Mouse (Mus musculus) activated CD4-positive, CD25-positive, alpha-beta regulatory T cell, adult 4 months (primary cell): ENCODE results near the gene Cers6. TPM values are rescaled to one million over a fixed set of nuclear protein-coding genes. Genes with fewer than 3 reads are reported as not detected.

Experiments used
- ATAC-seq: one replicate; pipeline ENCODE4 v1.8.0; 2017
- polyA plus RNA-seq, 2 experiments: library from polyadenylated mRNA; unstranded; fragments of 100-300 nt; shearing (Covaris generic); gene quantifications; one replicate each; pipeline ENCODE4 v1.2.1; 2017

Gene Cers6
- polyA plus RNA-seq, 2 experiments from 2014 or later: 1.7 to 4.2 TPM

DNA sequence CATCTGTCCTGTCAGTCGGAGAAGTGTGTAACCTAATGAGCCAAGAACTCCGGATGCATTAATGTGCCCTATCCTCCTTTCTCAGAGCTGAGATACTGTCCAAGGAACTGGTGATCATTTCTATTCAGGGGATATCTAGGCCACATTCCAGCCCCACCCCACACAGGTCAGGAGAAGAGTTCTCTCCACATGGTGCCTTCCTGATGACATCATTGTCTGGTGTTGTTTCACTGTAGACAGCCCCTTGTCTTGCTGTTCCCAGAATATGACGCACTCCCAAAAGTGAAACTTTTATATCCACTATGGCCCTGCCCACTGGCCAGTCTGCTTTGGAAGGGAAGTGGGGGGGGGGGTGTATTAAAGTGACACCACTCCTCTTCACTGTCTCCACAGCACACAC is 215.9 kb downstream of the Cers6 start:
- no peak for ATAC-seq

DNA sequence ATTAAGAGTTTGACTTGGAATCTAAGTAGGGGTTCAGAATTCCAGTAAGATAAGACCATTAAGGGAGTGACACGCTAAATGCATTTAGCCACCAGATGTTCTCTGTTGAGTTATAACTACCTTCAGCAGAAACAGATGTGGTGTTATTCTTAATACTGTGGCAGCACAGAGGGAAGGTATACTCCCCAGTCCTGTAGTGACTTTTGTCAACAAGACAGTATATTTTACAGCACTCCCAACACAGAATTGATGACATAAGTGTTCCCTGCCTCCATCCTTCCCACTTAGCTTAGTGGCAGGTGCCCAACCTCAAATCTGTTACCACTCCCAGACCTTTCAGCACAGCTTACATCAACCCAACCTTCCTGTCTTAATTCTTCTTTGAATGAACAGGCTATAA is 219.5 kb downstream of the Cers6 start:
- no peak for ATAC-seq

DNA sequence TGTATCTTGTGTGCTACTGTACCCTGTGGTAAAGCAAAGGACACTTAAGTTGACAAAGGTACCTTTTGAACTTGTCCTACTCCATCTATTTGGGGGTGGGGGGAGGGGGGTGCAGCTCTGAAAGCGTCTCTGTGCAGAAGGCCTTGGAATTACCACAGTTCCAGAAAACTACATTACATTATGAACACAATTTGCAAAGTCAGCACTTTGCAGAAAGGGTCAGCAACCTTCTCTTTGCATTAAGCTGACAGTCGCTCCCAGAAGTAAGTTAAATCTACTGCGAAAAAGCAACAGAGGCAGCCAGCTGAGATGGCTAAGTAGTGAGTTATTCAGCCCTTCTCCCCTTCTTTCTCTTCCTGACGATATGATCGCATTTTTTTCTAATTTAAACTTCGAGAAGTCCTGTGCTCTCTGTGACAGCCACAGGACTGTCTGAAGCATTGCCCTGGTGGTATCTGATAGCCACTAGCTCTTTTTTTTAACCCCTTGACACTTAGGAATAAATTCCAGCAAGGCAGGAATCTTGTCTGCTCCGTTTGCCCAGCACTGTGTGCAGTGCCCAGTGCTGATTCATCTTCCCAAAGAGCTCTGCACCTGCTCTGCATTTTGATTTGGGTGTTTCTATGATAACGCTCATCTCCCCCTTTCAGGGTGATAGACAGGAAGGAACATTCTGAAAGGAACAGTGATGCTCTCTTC is 221.4 kb downstream of the Cers6 start:
- ATAC-seq: no peak

DNA sequence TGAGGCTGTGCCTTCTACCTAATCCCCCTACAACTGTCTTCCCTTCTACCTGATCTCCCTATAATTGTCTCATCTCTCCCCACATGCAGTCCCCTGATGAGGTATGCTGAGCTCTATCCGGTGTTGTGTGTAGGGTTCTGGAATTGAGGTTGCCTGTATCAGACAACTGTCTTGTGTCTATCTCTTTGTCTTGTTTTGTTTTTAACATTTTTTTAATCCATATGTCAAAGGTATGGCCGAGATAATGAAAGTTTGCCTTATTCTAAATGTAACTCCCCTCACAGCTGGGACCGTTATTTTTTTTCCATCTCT is 221.9 kb downstream of the Cers6 start:
- ATAC-seq: no peak

DNA sequence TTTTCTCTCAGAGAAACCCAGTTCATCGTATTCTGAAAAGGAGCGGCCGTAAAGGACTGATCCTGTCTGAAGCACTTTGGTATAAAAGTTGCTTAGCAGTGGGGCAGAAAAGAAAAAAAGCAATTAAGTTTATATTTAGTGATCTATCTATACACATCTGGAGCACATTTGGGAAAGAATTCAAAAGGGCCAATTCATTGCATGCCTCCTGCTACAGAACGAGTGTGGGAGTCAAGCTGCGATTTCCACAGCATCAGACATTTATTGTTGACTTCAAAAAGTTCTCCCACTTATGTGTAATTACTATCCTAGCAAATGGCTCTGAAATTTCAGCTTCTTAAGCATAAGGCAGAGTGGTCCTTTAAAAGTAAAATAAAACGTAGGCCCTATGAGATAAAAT is 223.2 kb downstream of the Cers6 start:
- no peak for ATAC-seq

DNA sequence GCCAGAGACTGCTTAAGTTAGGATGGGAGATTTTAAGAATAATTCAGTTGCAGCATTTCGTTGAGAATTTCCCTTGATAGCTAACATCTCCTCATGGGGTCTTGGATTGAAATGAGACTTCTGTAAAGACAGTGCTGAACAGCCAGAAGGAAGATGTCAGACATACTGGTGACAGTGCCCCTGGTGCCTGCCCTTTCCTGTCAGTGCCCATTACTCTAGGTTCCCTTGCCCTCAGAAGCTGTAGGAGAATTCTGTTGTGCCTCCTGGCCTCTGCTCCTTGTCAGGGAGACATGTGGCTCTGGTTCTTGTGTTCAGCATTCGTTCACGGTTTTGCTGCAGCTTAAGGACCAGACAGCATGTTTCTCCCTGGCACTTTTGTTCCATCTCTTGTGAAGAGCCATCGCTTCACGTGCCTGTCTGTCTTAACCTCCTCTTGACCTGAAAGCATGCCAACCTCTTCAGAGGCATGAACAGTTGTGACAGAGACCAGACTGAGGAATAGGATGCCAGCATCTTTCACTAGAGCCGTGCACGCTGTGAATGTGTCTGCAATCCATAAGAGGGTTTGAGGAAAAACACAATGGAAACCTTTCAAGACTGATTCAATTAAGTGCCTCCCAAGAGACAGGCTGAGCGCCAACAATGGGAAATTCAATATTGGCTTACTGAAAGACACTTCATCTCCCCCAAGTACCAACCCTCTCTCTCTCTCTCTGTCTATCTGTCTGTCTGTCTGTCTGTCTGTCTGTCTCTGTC is 225.4 kb downstream of the Cers6 start:
- ATAC-seq: no peak

DNA sequence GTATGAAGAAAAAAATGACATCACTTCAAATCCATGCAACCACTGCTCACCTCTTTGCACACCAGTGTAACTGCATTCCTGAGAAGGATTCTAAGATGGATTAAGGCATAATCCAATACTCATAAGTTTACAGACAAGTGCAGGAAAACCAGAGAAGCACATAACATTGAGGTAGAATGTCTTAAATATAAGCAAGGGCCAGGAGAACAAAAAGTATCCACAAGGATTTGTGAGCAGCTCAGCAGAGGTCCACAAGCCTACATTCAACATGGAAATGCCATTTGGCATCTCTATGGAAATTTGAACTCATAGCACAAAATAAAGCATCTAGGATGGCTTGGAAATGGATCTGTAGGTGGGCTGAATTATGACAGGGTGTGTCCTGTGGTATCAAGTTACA is 234.6 kb downstream of the Cers6 start:
- no peak for ATAC-seq

DNA sequence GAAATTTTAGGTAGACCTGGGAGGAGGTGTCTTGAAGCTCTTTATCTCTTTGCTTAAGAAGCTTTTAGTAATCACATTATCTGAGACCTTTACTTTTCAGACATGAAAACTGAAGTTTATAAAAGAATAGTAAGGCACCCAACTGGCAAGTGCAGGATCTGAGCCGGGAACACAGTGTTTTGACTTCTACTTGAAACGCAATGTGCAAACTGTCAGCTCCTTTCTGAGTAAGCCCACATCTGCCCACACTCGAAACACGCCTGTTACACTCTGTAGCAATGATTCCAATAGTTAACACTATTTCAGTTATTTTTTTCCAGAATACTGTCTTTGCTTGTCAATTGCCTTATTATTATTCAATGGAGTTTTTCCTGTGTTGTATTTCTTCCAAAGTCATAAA is 235.6 kb downstream of the Cers6 start:
- no peak for ATAC-seq

DNA sequence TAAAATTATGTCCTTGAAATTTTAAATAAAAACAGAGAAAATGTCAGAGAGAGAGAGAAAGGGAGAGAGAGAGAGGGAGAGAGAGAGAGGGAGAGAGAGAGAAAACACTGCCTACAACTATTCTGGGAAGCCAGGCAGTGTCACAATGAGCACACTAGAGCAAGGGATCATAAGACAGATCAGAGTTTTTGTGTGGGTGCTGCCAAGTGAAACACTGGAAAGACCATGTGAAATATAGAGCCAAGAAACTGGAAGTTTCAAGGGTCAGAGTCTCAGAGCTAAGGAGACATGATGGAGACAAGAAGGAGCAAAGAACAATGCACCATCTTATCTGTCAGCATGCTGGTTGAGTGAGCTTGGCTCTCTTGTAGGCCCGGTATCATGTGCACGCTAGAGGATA is 236.3 kb downstream of the Cers6 start:
- no peak for ATAC-seq

DNA sequence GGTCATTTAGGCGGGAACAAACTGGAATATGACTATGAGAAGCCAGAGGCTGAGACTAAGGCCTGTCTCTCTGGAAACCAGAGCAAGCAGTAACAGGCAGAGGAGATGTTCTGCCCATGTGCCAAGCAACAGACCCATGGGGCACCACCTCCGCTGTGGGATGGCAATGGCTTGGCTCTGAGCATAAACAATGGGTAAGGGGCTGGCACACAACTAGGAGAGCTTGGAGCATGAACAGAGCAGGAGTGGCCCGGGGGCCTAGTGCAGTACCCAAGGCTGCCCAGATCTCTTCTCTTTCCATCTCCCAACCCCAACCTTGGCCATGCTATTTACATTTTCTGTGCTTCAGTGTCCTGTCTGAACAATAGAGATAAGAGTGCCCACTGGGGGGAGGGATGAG is 237.5 kb downstream of the Cers6 start:
- ATAC-seq: no peak

DNA sequence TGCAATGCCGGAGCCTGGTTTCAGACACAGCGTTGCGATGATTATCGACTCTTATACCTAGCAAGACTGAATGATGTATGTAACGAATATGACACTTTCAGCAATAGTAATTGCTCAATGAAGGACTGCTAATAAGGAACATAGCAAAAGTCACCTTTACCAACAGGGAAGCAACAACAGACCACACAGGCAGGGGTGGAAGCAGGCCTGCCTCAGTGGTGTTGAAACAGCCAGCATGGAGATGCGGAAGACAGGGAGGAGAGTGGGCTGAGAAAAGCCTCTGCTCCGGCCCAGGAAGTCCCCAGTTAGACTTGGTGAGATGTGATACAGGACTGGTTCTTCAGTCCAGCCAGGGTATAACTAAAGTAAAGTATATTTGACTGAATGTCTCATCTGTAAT is 237.9 kb downstream of the Cers6 start:
- no peak for ATAC-seq

DNA sequence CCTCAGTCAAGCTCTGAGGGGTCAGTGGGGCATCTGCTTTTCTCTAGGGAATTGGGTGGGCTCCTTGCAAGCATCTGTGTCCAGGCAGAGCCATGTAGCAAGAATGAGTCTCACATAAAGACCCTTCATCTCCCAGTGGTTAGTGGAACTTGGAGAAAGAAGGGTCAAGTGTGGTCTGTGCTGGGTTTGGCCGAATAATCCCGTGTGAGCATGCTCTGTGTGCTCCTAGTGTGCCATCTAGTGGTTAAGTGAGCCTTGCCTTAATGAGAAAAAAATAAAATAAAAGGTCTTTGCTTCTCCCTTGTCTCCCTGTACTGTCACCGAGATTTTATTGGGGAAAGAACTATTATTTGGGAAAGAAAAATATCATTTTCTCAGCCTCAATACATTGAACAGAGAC is 239.5 kb downstream of the Cers6 start:
- ATAC-seq: no peak

DNA sequence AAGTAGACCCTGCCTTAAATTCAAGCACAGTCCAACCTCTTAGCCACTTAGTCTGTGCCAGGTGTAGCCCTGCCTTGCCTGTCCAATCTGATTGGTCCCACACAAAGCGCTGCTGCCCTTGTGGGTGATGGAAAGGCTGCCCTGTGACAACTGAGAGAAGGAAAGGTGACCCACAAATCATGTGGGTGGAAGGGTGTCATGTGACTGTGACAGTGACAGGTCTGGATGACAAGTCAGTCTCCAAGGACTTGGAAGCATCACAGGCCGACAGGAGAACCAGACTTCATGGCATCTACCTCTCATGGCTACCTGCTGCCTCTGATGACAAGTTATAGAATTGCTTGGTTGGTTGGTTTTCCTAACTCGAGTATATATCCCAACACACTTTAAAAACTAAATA is 242.3 kb downstream of the Cers6 start:
- no peak for ATAC-seq

DNA sequence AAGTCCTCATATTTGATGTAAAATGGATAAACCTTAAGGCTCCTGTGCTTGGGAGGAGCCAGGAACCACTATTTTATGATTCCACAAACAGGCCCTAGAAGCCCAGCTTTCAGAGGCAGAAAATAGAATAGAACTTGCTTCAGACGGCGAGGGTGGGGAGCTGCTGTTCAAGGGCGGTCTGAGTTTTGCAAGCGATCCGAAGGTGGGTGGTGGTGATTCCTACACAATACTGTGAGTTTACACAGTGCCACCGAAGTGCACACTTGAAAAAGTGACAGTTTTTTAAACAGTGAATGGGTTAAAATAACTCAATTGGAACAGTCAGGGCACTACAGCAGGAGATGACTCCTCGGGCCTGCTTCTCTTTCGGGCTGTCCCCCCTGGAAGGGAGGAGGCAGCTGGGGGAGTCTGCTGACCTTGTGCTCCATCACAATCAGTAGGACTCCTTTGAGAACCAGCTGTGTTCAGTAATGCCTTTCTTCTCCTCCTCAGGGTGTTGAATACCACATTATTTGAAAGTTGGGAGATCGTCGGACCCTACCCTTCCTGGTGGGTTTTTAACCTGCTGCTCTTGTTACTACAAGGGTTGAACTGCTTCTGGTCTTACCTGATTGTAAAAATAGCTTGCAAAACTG is 243.4 kb downstream of the Cers6 start:
- no peak for ATAC-seq

DNA sequence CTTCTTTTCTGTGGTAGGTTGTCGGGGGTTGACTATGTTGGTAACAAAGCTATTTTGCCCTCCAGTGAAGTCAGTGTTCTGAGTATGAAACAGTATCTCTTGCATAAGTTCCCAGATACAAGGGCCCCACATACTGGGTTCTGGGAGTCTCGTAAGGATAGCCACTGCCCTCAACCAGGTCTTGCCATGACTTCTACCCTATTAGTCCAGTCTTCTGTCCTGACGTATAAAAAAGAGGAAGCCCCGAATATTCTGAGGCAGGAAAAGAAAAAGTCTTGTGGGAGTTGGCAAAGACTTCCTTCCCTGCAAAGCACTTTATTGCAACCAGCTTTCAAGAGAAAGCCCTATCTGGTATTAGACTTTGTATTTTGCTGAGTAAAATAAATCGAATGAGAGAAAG is 248.0 kb downstream of the Cers6 start:
- no peak for ATAC-seq

DNA sequence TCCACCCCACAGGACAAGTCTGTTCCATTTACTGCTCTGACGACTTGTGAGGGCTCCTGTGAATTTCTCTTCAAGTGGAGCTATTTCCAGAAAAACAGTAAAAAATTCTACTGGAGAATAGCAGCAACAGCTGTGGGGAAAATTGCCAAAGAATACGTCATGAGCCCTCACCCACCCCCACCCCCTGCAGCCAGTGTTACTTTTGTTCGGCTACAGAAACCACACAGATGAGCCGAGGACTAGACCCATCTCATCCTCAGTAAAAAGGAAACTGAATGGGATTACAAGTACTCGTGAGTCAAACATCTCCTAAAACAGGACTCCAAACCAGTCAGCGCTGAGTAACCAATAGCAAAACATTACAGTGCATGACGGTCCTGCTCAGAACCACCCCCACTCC is 248.5 kb downstream of the Cers6 start:
- no peak for ATAC-seq

DNA sequence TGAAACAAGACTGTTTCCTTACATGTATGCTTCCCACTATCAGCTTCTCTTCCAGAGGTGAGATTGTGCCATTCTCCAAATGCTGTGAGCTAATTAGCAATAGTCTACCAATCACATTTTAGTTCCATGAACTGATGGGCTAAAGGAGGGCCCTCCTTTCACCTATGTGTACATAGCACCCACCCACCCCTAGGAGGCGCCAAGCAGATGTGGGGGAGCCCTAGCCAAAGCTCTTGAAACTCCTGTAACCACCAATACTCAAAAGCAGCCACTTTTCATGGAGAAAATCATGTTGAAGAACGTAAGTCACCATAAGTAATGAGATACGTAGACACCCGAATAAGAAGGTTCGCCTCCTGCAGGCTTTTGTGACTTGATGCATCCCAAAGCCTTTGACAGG is 251.4 kb downstream of the Cers6 start:
- ATAC-seq: no peak

DNA sequence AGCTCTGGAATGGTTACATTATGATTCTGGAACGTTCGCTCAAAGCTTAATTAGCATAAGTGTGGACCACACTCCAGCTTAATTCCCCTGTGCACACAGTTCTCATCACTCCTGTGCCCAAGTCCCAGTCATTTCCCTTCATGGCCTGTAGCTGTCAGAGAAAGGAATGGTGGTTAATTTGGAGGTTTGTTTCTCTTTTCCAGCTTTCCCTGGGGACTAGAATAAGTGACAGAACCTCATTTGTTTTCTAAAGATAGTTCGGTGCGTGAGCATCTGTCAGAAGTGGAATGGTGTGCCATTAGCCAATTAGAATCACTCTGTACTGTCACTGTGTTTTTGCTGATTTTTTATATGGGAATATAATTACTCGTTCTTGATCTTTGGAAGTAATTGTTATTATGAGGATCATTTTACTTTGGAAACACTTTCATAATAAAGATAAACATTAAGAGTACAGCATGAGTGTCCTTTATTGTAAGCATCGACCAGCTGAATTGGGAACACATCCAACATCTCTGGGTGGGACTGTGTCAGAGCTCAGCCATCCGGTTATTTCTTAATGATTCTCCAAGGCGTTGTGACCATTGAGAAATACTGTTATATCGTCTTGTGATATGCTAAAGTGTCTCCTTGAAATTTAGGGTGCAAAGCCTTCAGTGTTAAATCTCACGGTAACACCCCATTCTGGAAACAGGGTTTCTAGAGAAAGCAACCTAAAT is 252.7 kb downstream of the Cers6 start:
- ATAC-seq: no peak

DNA sequence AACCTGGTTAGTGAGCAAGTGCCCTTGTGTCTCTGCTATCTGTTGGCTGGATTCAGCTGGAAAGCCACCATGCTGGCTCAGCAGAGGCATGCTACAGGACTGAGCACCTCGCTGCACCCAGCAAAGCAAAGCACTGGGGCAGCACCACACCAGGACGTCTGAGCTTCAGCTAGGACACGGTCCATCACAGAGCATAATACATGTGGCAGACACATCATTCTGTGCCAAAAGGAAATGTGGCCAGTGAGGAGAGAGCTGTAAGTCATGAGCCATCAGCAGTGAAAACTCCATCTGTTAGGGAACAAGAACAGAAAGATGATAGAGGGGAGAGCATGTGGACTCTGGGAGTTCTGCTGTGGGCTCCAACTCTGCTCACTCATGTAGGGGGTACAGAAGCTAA is 254.7 kb downstream of the Cers6 start:
- no peak for ATAC-seq

DNA sequence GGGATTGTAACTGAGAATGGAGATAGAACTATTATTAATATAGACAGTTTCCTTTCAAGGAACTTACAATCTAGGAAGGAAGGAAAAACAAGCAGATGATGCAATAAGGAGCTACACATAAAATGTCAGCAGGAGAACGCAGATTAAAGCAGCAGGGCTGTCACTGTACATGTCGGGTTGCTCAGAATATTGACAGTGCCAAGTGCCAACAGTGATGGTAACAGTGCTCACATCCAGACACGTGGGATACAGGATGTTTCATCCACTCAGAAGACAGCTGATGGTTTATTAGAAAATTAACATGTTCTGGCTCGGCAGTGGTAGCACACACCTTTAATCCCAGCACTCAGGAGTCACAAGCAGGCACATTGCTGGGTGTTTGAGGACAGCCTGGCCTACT is 255.5 kb downstream of the Cers6 start:
- ATAC-seq: no peak

DNA sequence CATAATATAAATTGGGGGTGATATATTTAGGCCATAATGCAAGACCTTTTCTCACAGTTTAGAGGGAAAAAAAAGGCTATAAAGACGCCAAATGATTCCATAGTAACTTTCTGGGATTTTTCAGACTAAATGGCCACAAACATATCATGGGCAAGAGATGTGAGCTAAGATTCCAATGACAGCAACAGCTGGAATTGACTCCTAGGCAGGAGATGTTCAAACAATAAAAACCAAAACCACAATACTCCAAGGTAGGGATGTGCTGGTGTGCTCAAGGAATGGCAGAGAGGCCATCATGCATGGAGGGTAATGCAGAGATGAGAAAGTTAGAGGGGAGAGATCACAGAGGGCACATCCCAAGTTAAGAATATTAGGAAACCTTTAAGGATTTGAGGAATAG is 257.8 kb downstream of the Cers6 start:
- no peak for ATAC-seq

DNA sequence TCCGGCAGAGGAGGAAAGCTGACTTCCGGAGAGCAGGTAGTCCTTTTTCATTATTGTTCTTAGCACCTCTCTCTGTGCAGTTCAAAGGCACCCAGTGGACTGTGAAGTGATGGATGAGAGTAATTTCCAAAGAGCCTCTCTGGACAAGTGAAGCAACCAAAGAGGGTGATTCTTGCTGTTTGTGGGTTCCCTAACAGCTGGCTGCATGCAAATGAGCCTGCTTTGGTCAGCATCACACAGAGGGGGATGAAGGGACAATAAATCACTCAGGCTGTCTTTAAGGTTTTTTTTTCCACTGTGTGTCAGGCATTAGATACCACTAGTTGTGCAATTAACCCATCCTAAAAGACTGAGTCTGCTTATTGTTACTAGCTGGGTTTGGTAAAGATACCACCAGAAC is 258.5 kb downstream of the Cers6 start:
- no peak for ATAC-seq

DNA sequence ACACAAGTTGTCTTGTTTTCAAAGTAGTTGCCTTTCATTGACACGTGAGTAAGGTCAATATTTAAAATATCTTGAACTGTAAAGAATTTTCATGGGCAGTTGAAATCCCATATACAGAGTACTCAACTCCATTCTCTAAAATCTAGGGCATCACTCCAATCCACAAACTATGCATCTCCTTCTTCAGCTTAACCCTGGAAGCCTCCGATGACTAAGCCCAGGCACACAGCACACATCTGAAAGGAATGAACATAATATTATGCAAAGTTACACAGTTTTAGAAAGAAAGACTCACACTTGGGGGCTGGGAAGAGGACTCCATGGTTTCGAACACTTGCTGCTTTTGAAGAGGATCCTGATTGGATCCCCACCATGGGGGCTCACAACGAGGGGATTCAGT is 260.4 kb downstream of the Cers6 start:
- ATAC-seq: no peak

DNA sequence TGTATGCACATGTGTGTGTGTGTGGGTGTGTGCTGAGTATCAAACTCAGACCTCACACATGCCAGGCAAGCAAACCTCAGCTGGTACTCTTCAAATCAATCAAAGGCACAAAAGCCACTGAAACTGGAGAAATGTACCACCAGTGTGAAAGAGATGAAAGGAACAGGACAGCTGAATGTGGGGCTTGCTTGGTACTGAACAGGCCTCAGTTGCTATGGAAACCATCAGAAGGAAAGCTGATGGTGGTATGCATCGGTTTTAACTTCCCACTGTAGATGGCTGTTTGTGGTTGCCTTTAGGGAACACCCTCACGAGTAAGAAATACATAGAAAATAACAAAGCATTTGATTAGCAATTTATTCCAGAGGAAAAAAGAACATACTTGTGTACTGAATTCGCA is 264.2 kb downstream of the Cers6 start:
- no peak for ATAC-seq
